Mouse (Mus musculus) lung, postnatal 0 days (tissue): Measurements from ENCODE around the gene Nup210. TPM values are rescaled to one million over a fixed set of nuclear protein-coding genes. Genes with fewer than 3 reads are reported as not detected.

ENCODE experiments used
- ATAC-seq: fragments of 200-750 bp; cut with Nextera tagmentation; 2 replicates; pipeline ENCODE4 v1.8.0; 2017; ENCODE audit warnings: moderate library complexity
- DNase-seq: peaks from one replicate; pipeline ENCODE4 v3.0.0-alpha.2; 2016; ENCODE audit warnings: low spot score
- H3K27ac ChIP-seq: fragments of 300-500 bp; sonication (generic); 2 replicates; pipeline ENCODE4 v1.5.1; 2014; ENCODE audit warnings: antibody characterized with exemption, mild to moderate bottlenecking, low read length, mixed read lengths
- H3K27me3 ChIP-seq: fragments of 300-500 bp; sonication (generic); replicated peaks from 2 replicates; pipeline ENCODE4 v1.6.1; 2014; ENCODE audit warnings: low read length, mixed read lengths; ENCODE audit not compliant: insufficient read depth
- H3K36me3 ChIP-seq: fragments of 300-500 bp; sonication (generic); 2 replicates; pipeline ENCODE4 v1.6.1; 2014; ENCODE audit warnings: low read length, mixed read lengths; ENCODE audit not compliant: insufficient read depth
- H3K4me1 ChIP-seq: fragments of 300-500 bp; sonication (generic); 2 replicates; pipeline ENCODE4 v1.6.1; 2014; ENCODE audit warnings: antibody characterized with exemption, low read depth, low read length, mixed read lengths; ENCODE audit not compliant: insufficient read depth
- H3K4me2 ChIP-seq: fragments of 300-500 bp; sonication (generic); replicated peaks from 2 replicates; pipeline ENCODE4 v1.6.1; 2014; ENCODE audit warnings: low read depth, mild to moderate bottlenecking, low read length, moderate library complexity, mixed read lengths
- H3K4me3 ChIP-seq: fragments of 300-500 bp; sonication (generic); 2 replicates; pipeline ENCODE4 v1.5.1; 2014; ENCODE audit warnings: low read depth, low read length
- H3K9ac ChIP-seq: fragments of 300-500 bp; sonication (generic); replicated peaks from 2 replicates; pipeline ENCODE4 v1.6.1; 2014; ENCODE audit warnings: low read depth, mild to moderate bottlenecking
- H3K9me3 ChIP-seq: fragments of 300-500 bp; sonication (generic); 2 replicates; pipeline ENCODE4 v1.6.1; 2016; ENCODE audit warnings: low read length, mixed read lengths
- CTCF ChIP-seq: IDR thresholded peaks from 2 replicates; pipeline ENCODE4 v1.5.1; 2016; ENCODE audit warnings: antibody characterized with exemption, mild to moderate bottlenecking
- EP300 ChIP-seq: IDR thresholded peaks from 2 replicates; pipeline ENCODE4 v1.6.1; 2016; ENCODE audit warnings: antibody characterized with exemption, mild to moderate bottlenecking, control low read depth
- WGBS: fragments of 180-500 bp; shearing (Covaris S2); extraction: QIAGEN DNeasy Blood & Tissue Kit; methylation state at CpG from one replicate; pipeline ENCODE4 v1.1.7; 2014; 5-methylcytosine and 5-hydroxymethylcytosine counted together
- polyA plus RNA-seq: library from polyadenylated mRNA; unstranded; fragments of >200 nt; fragmentation: Nextera tagmentation; extraction: Ambion mirVana; gene quantifications from 2 replicates; pipeline ENCODE4 v1.2.1, GENCODE M21; 2015

Nup210 gene
- polyA plus RNA-seq, 1 experiment from 2014 or later, result 5.8 TPM

DNA sequence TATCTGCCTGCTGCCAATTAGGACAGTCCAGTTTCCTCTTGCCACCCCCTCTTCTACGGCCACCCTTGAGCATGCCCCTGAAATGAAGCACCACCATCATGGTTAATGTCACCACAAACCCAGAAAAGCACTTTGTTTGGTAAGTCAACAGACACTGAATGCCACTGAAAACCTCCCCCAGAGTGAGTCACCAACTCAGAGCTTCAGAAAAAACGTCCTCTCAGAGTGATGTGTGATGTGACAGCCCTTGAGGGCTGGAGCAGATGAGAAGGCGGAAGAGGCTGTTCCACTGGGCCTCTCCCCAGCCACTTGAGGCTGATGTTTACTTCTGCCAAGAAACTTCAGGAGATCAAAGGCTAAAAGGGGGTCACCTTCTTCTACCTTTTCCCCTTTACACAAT, 132.5 kb downstream of the Nup210 start:
- peaks cover 15% of the 10 kb centered on the region; the same call in 1 of the 2 replicates for H3K4me1 ChIP-seq
- 19% methylated on average over 3 of the region's 3 CpGs for WGBS
- no peaks in the 10 kb centered on the region for H3K9me3 ChIP-seq
- TF ChIP-seq EP300, result peak; percentile 31; the same call in 1 of the 2 replicates
- no peak for TF ChIP-seq CTCF
- H3K9ac ChIP-seq, result no peak overlapping the region
- ATAC-seq (peak; percentile 18), DNase-seq (peak; percentile 90)
- no peak overlapping the region for H3K4me2 ChIP-seq
- no peaks in the 10 kb centered on the region for H3K36me3 ChIP-seq
- 0 out of 2 replicates have a peak, but pooled peaks cover 6% of the 10 kb centered on the region for H3K27me3 ChIP-seq
- no peak overlapping the region for H3K4me3 ChIP-seq
- peak overlapping the region; percentile 29; the same call in 1 of the 2 replicates for H3K27ac ChIP-seq

DNA sequence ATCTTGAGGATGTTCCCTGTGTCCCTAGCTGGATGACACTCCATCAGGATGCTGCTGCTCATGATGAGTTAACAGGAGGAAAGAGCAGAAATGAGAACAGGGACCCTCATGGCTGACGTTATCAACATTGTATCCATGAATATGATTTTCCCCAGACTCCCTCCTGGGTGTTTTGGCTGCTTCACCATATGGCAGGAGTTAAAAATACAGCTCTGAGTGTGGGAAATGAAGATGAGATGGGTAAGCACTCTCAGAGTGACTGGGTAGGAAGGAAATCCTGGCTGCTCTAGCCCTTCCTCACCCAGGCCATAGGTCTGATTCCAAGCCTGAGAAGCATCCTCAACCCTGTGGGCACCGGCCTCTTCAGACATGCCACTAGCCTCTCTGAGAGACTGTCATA, 142.3 kb downstream of the Nup210 start:
- ATAC-seq (no peak), DNase-seq (no peak)
- H3K36me3 ChIP-seq, result no peaks in the 10 kb centered on the region
- H3K4me3 ChIP-seq, result no peak overlapping the region
- no peaks in the 10 kb centered on the region for H3K27me3 ChIP-seq
- TF ChIP-seq CTCF, result no peak
- TF ChIP-seq EP300, result no peak
- H3K27ac ChIP-seq, result no peak overlapping the region
- no peaks in the 10 kb centered on the region for H3K9me3 ChIP-seq
- no peak overlapping the region for H3K9ac ChIP-seq
- no peaks in the 10 kb centered on the region for H3K4me1 ChIP-seq
- H3K4me2 ChIP-seq, result no peak overlapping the region
- WGBS, result 68% methylated on average over 2 of the region's 2 CpGs

DNA sequence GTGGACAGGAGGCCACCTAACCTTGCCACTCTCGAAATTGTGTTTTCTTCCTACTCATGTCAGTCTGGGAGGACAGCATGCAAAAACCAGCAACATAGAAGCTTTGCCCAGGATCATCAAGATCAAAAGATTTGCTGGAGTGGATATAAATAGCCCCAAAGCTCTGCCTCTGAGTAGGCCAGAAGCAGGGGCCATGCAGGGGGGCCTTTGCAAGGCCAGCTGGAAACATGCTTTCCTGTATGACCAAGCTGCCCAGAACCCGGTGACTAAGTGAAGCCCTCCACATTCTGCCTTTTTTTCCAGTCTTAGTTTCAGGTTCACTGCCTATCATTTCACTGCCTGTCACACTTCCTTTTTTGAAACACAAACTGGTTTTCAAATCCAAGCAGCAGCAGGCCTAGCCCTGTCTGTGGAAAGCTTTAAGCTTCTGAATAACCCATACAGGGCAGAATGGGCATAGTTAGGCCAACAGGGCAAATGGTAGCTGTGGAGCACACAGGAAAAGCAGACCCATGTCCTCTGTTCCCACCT, 147.2 kb downstream of the Nup210 start:
- no peak for ATAC-seq
- no peak overlapping the region for H3K4me2 ChIP-seq
- no peak overlapping the region for H3K27ac ChIP-seq
- no peak for TF ChIP-seq CTCF
- TF ChIP-seq EP300, result no peak
- no peaks in the 10 kb centered on the region for H3K4me1 ChIP-seq
- H3K9me3 ChIP-seq, result no peaks in the 10 kb centered on the region
- DNase-seq, result peak; percentile 12
- no peaks in the 10 kb centered on the region for H3K36me3 ChIP-seq
- H3K9ac ChIP-seq, result no peak overlapping the region
- WGBS, result 33% methylated on average over 2 of the region's 2 CpGs
- H3K27me3 ChIP-seq, result no peaks in the 10 kb centered on the region
- no peak overlapping the region for H3K4me3 ChIP-seq

Other genes starting within 250 kb of the Nup210 start
- 18.6 and 22.4 TPM in 2 replicates for gene Iqsec1, start 128.1 kb downstream of the Nup210 start, polyA plus RNA-seq
- 3.8 and 3.9 TPM in 2 replicates for gene Hdac11, start 39.8 kb upstream of the Nup210 start, polyA plus RNA-seq
- gene Fbln2, start 95.6 kb upstream of the Nup210 start, polyA plus RNA-seq, result 63.0 and 63.8 TPM in 2 replicates